Mouse (Mus musculus) small intestine, adult 2 months (tissue): ENCODE data around the gene Uhrf1bp1. TPM values are rescaled to one million over a fixed set of nuclear protein-coding genes. Genes with fewer than 3 reads are reported as not detected.
A peak's percentile ranks its signal among the peaks of the same experiment; 100 is the strongest.

Source experiments
- H3K27ac ChIP-seq: fragments of 200-500 bp; 2 replicates; pipeline ENCODE4 v1.5.1; 2012; ENCODE audit warnings: low read depth, low read length, control low read depth, inconsistent platforms; ENCODE audit not compliant: insufficient read depth
- H3K27me3 ChIP-seq: fragments of 200-500 bp; 2 replicates; pipeline ENCODE4 v1.6.1; 2012; ENCODE audit warnings: mild to moderate bottlenecking, moderate library complexity, low read length, inconsistent platforms; ENCODE audit not compliant: control insufficient read depth, insufficient read depth
- H3K36me3 ChIP-seq: fragments of 200-500 bp; 2 replicates; pipeline ENCODE4 v1.6.1; 2012; ENCODE audit warnings: mild to moderate bottlenecking, low read length, control low read depth, inconsistent platforms; ENCODE audit not compliant: control insufficient read depth, insufficient read depth
- H3K4me1 ChIP-seq: fragments of 200-500 bp; 2 replicates; pipeline ENCODE4 v1.6.1; 2012; ENCODE audit warnings: low read length, inconsistent platforms, mixed read lengths; ENCODE audit not compliant: control insufficient read depth, insufficient read depth, insufficient read length
- H3K4me3 ChIP-seq: fragments of 200-500 bp; 2 replicates; pipeline ENCODE4 v1.5.1; 2012; ENCODE audit warnings: low read depth, mild to moderate bottlenecking, control low read depth, inconsistent platforms, low read length, moderate library complexity
- CTCF ChIP-seq: fragments of 200-500 bp; IDR thresholded peaks from 2 replicates; pipeline ENCODE4 v1.5.1; 2012; ENCODE audit warnings: low read depth, mild to moderate bottlenecking, control low read depth, inconsistent platforms, low read length, moderate library complexity, mixed read lengths; ENCODE audit not compliant: insufficient replicate concordance, insufficient read length; ENCODE audit errors: extremely low read depth
- POLR2A ChIP-seq: fragments of 200-500 bp; IDR thresholded peaks from 2 replicates; pipeline ENCODE4 v1.6.1; 2012; ENCODE audit warnings: low read depth, mild to moderate bottlenecking, control low read depth, inconsistent platforms, low read length, moderate library complexity
- WGBS: fragments of 180-500 bp; shearing (Covaris S2); methylation state at CpG from one replicate; pipeline ENCODE4 v1.1.7; 2018; 5-methylcytosine and 5-hydroxymethylcytosine counted together
- polyA plus RNA-seq: library from polyadenylated mRNA; depleted of rRNA; stranded (reverse); fragments of >200 nt; gene quantifications from 2 replicates; pipeline ENCODE4 v1.2.3, GENCODE M21; 2012

Uhrf1bp1 gene
- polyA plus RNA-seq, 1 experiment, result 1.8 TPM

GRCm38 (mm10) chr17:27851076-27851475 lies 5.2 kb upstream of the Uhrf1bp1 start:
- WGBS, result 61% methylated on average over 3 of the region's 3 CpGs
- Histone ChIP-seq H3K27ac (no peak overlapping the region), H3K27me3 (no peaks in the 10 kb centered on the region), H3K4me1 (no peaks in the 10 kb centered on the region), H3K36me3 (peaks cover 41% of the 10 kb centered on the region), H3K4me3 (no peak overlapping the region)
- TF ChIP-seq POLR2A, result no peak
- no peak for TF ChIP-seq CTCF

- TF ChIP-seq POLR2A (no peak), CTCF (no peak)
- Histone ChIP-seq H3K27ac (peak overlapping the region; percentile 14; the same call in 1 of the 2 replicates), H3K27me3 (no peaks in the 10 kb centered on the region), H3K4me1 (peaks cover 8% of the 10 kb centered on the region; the same call in 1 of the 2 replicates), H3K4me3 (peak overlapping the region; percentile 97), H3K36me3 (peaks cover 5% of the 10 kb centered on the region)
- 1% methylated on average over 52 of the region's 52 CpGs for WGBS
Measured at GRCm38 (mm10) chr17:27856798-27857648, 782 bp downstream of the Uhrf1bp1 start.

DNA sequence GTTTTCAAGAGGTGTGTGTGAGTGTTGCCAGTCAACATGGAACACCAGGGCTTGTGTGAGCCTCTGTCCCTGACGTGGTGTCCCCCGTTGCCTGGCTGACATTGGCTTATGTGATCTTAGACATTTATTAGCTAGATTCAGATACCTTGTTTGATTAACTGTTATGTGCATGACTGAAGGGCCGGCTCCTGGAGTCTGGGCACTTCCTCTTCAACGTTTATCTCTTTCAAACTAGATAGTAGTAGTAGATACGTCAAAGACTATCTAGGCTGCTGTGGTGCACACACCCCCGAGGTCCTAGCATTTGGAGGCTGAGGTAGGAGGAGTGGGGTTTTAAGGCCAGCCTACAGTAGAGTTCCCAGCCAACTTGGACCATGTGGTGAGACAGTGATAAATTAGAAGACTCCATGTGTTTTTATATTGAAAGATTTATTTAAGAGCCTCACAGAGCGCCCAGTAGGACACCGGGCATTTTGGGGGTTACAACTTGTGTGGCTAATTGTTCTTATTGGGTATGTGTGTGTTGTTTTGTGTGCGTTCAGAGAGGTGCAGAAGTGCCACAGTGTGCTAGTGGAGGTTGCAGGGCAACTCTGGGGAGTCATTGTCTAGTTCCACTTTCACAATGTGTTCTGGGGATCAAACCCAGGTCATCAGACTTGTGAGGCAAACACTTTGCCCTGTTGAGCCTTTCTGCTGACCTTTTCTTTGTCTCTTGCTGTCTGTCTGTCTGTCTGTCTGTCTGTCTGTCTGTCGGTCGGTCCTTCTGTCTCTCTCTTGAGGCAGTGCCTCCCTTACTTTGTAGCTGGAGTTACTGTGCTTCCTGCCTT lies 1.6 kb downstream of the Uhrf1bp1 start:
- no peaks in the 10 kb centered on the region for H3K27me3 ChIP-seq
- H3K27ac ChIP-seq, result no peak overlapping the region
- 0 out of 2 replicates have a peak, but pooled peaks cover 2% of the 10 kb centered on the region for H3K36me3 ChIP-seq
- peaks cover 8% of the 10 kb centered on the region; the same call in 1 of the 2 replicates for H3K4me1 ChIP-seq
- 30% methylated on average over 11 of the region's 11 CpGs for WGBS
- H3K4me3 ChIP-seq, result peak overlapping the region; percentile 97
- no peak for TF ChIP-seq POLR2A
- TF ChIP-seq CTCF, result no peak

DNA sequence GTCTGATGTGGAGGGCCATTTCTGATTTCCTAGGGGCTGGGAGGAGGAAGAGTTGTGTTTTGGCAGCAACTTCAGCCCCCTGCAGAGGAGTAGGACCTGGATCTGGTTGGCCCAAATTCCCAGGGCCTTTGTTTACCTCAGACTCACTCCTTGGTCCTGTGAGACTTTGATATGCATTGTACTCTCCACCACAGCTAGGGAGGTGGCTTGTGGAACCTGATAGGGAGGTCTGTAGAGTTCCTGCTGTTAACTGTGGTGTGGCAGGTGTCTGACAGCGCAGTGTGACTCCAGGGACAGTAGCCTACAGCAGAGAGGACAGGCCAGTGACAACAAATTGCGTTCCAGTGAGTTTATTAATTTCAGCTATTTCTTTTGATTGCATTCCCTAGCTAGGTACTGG lies 2.9 kb downstream of the Uhrf1bp1 start:
- WGBS, result 81% methylated on average over 2 of the region's 2 CpGs
- Histone ChIP-seq H3K27me3 (no peaks in the 10 kb centered on the region), H3K4me3 (no peak overlapping the region), H3K36me3 (0 out of 2 replicates have a peak, but pooled peaks cover under 1% of the 10 kb centered on the region), H3K27ac (no peak overlapping the region), H3K4me1 (peaks cover 8% of the 10 kb centered on the region; the same call in 1 of the 2 replicates)
- TF ChIP-seq CTCF, result no peak
- TF ChIP-seq POLR2A, result no peak

DNA sequence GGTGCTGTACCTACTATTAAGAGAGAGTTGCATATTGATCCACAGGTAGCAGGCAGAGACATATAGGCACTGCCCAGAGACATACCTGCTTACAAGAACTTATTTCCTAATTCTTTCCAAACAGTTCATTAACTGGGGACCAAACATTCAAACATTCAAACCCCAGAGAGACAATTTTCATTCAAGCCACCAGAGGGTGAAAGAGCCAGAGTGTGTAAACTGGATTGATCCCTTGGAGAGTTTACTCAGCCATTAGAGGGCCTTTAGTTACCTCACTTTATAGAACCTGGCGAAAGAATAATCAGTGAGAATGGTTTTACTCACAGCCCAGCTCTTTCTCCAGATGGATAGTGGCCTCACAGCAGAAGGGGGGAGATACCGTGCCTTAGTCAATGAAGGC lies 9.2 kb downstream of the Uhrf1bp1 start:
- H3K4me1 ChIP-seq, result no peaks in the 10 kb centered on the region
- H3K36me3 ChIP-seq, result no peaks in the 10 kb centered on the region
- TF ChIP-seq POLR2A (no peak), CTCF (no peak)
- 78% methylated on average over 2 of the region's 2 CpGs for WGBS
- no peaks in the 10 kb centered on the region for H3K27me3 ChIP-seq
- H3K4me3 ChIP-seq, result no peak overlapping the region
- no peak overlapping the region for H3K27ac ChIP-seq

DNA sequence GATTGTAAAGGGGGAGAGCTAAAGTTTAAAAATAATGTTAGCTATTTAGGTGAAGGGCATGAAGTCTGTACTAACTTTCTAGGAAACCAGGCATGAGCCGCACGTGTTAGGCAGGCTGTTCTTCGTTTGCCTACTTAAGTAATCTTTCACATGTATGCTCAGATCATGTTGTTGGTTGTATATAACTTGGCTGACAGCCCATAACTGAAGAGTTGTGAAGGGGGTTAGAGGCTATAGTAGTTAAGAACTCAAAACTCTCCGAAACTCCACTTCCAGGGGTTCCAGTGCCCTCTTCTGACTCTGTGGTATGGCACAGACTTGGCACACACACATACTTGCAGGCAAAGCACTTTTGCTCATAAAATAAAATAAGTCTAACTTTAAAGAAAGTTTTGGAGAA lies 10.5 kb downstream of the Uhrf1bp1 start:
- Histone ChIP-seq H3K4me3 (no peak overlapping the region), H3K4me1 (no peaks in the 10 kb centered on the region), H3K36me3 (no peaks in the 10 kb centered on the region), H3K27ac (no peak overlapping the region), H3K27me3 (no peaks in the 10 kb centered on the region)
- WGBS, result 63% methylated on average over 4 of the region's 4 CpGs
- TF ChIP-seq CTCF (no peak), POLR2A (no peak)
